Mouse (Mus musculus): ENCODE results near the gene Kcnj3. TPM values are rescaled to one million over a fixed set of nuclear protein-coding genes. Genes with fewer than 3 reads are reported as not detected.

Kcnj3 gene
- polyA plus RNA-seq (2014; fragmentation: Illumina TruSeq; extraction: RNeasy Lipid Tissue Mini Kit (QIAGEN cat#74804); ENCODE audit: low read depth, low replicate concordance): 0.44 TPM

DNA sequence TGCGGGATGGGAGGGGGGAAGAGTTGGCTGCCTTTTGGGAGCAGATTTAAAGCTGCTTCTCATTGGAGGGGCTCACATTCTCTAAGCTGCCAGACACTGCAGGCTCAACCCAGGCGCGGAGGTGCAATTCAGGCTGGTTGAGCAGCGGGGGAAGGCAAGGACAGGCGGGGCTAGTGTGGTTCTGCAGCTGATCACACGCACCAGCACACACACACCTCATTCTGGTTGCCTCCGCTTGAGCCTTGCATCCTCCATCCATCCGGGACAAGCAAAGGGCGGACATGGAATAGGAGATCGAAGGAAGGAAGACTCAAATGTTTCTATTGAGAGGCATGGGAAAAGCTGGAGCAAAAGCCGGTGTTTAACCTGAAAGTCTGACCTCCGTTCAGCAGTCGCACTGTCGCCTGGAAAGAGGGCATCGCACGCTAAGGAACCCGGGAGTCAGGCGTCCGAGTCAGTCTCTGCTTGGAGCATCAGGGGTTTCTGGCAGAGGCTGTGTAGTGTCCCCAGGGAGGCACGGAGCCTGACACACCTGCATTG lies at the start of gene Kcnj3:
TSS of gene Kcnj3 (plus strand) at position 250 of the 540 bp plus-strand sequence.

